Mouse (Mus musculus): ENCODE measurements at regions not wholly inside any gene's neighbourhood (a gene's known extent, or its start where the extent isn't known, plus 50 kb on each side); places are given as distances from the start of the nearest gene placed in this dataset.
"Not testable (repeated sequence)": the region's sequence is repeated elsewhere in the genome, so short reads cannot be mapped to it uniquely, and the experiment has no call there.

GRCm38 (mm10) chr15:41983261-41983660 lies 1849.1 kb downstream of the 9330182O14Rik start:
- ATAC-seq (no peak), DNase-seq (ENCODE audit: low spot score) (no peak)
- Histone ChIP-seq H3K4me2 (replicated peaks; ENCODE audit: low read depth, low read length) (no peak overlapping the region), H3K4me3 (ENCODE audit: low read depth, low read length) (no peak overlapping the region), H3K4me1 (ENCODE audit: insufficient read depth, low read depth, low read length) (no peaks in the 10 kb centered on the region), H3K36me3 (ENCODE audit: insufficient read depth, low read length) (no peaks in the 10 kb centered on the region), H3K27me3 (replicated peaks; ENCODE audit: insufficient read depth, low read length) (no peaks in the 10 kb centered on the region), H3K27ac (ENCODE audit: low read length) (no peak overlapping the region), H3K9me3 (ENCODE audit: low read length) (no peaks in the 10 kb centered on the region), H3K9ac (replicated peaks; ENCODE audit: low read depth) (no peak overlapping the region)
- 70% methylated on average over 6 of the region's 6 CpGs for WGBS
- TF ChIP-seq EP300 (IDR thresholded peaks at IDR 0.05) (no peak), CTCF (IDR thresholded peaks at IDR 0.05) (no peak)

GRCm38 (mm10) chr15:41984267-41984666 lies 1850.1 kb downstream of the 9330182O14Rik start:
- no peak for TF ChIP-seq EP300 (IDR thresholded peaks at IDR 0.05)
- no peak for TF ChIP-seq CTCF (IDR thresholded peaks at IDR 0.05)
- WGBS = 85% methylated on average over 4 of the region's 4 CpGs
- no peaks in the 10 kb centered on the region for H3K36me3 ChIP-seq (ENCODE audit: insufficient read depth, low read length)
- H3K9me3 ChIP-seq (ENCODE audit: low read length) = no peaks in the 10 kb centered on the region
- H3K27me3 ChIP-seq (replicated peaks; ENCODE audit: insufficient read depth, low read length) = no peaks in the 10 kb centered on the region
- no peaks in the 10 kb centered on the region for H3K4me1 ChIP-seq (ENCODE audit: insufficient read depth, low read depth, low read length)
- no peak for ATAC-seq
- H3K27ac ChIP-seq (ENCODE audit: low read length) = no peak overlapping the region
- no peak overlapping the region for H3K4me3 ChIP-seq (ENCODE audit: low read depth, low read length)
- no peak overlapping the region for H3K9ac ChIP-seq (replicated peaks; ENCODE audit: low read depth)
- no peak overlapping the region for H3K4me2 ChIP-seq (replicated peaks; ENCODE audit: low read depth, low read length)
- DNase-seq (ENCODE audit: low spot score) = no peak

DNA sequence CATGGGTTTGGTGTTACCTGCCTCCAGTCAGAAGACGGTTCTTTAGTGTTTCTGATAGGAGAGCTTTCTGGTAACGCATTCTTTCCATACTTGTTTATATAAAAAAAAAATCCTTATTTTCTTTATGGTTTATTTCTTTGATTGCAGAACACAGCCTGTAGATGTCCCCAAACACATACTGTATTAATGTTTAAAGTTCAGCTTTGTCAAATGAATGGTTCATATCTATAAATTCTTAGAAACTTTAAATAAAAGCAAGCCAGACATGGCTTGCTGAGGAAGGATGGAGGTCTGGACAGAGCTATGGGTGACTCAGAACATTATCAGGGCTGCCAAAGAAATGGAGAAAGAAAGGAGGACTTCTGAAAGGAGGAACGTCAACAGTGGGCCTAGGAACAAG lies 1852.1 kb downstream of the 9330182O14Rik start:
- DNase-seq (ENCODE audit: low spot score) = peak; percentile 36
- no peak for ATAC-seq
- WGBS = 60% methylated on average over 3 of the region's 3 CpGs

DNA sequence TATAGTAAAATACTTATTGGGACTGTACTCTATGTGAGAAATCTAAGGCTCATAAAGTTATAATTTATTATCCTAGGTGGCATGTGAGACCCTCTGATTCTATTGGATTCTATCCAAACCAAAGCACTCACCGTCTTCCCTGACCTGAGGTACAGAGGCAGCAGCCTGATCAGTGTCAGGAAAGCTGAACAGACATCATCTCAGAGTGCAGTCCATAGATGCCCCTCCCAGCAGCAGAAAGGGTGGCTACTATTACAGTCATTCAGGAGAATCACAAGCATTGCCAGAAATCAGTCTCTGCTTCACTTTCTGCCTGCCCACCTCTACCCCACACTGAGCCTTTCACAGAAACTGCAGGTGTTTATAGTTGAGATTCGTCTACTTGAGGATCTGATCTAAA lies 1854.9 kb downstream of the 9330182O14Rik start:
- H3K36me3 ChIP-seq (ENCODE audit: insufficient read depth, low read length) = no peaks in the 10 kb centered on the region
- DNase-seq (ENCODE audit: low spot score) = no peak
- H3K4me3 ChIP-seq (ENCODE audit: low read depth, low read length) = no peak overlapping the region
- no peaks in the 10 kb centered on the region for H3K27me3 ChIP-seq (replicated peaks; ENCODE audit: insufficient read depth, low read length)
- WGBS = 63% methylated on average over 2 of the region's 2 CpGs
- no peak overlapping the region for H3K27ac ChIP-seq (ENCODE audit: low read length)
- TF ChIP-seq EP300 (IDR thresholded peaks at IDR 0.05) (no peak), CTCF (IDR thresholded peaks at IDR 0.05) (no peak)
- no peak overlapping the region for H3K9ac ChIP-seq (replicated peaks; ENCODE audit: low read depth)
- ATAC-seq = no peak
- no peaks in the 10 kb centered on the region for H3K4me1 ChIP-seq (ENCODE audit: insufficient read depth, low read depth, low read length)
- H3K9me3 ChIP-seq (ENCODE audit: low read length) = no peaks in the 10 kb centered on the region
- H3K4me2 ChIP-seq (replicated peaks; ENCODE audit: low read depth, low read length) = no peak overlapping the region

More for the DNA sequence above, 1852.1 kb downstream of the 9330182O14Rik start:
- no peaks in the 10 kb centered on the region for H3K36me3 ChIP-seq (ENCODE audit: insufficient read depth, low read length)
- TF ChIP-seq CTCF (IDR thresholded peaks at IDR 0.05) (no peak), EP300 (IDR thresholded peaks at IDR 0.05) (no peak)
- no peaks in the 10 kb centered on the region for H3K9me3 ChIP-seq (ENCODE audit: low read length)
- no peak overlapping the region for H3K27ac ChIP-seq (ENCODE audit: low read length)
- H3K4me1 ChIP-seq (ENCODE audit: insufficient read depth, low read depth, low read length) = no peaks in the 10 kb centered on the region
- no peak overlapping the region for H3K4me3 ChIP-seq (ENCODE audit: low read depth, low read length)
- no peaks in the 10 kb centered on the region for H3K27me3 ChIP-seq (replicated peaks; ENCODE audit: insufficient read depth, low read length)
- H3K4me2 ChIP-seq (replicated peaks; ENCODE audit: low read depth, low read length) = no peak overlapping the region
- H3K9ac ChIP-seq (replicated peaks; ENCODE audit: low read depth) = no peak overlapping the region

DNA sequence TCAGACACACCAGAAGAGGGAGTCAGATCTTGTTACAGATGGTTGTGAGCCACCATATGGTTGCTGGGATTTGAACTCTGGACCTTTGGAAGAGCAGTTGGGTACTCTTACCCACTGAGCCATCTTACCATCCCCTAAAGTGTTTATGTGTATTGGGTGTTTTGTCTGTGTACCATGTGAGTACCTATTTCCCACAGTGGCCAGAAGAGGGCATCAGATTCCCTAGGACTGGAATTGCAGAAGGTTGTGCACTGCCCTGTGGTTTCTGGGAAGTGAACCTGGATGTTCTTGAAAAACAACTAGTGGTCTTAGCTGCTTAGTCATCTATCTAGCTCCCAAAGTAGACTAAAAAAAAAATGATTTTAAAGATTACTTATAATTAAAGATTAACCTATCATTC lies 1857.7 kb downstream of the 9330182O14Rik start:
- Histone ChIP-seq H3K9me3 (ENCODE audit: low read length) (no peaks in the 10 kb centered on the region), H3K27ac (ENCODE audit: low read length) (no peak overlapping the region), H3K4me2 (replicated peaks; ENCODE audit: low read depth, low read length) (no peak overlapping the region), H3K27me3 (replicated peaks; ENCODE audit: insufficient read depth, low read length) (no peaks in the 10 kb centered on the region), H3K4me3 (ENCODE audit: low read depth, low read length) (no peak overlapping the region), H3K36me3 (ENCODE audit: insufficient read depth, low read length) (no peaks in the 10 kb centered on the region), H3K9ac (replicated peaks; ENCODE audit: low read depth) (no peak overlapping the region), H3K4me1 (ENCODE audit: insufficient read depth, low read depth, low read length) (no peaks in the 10 kb centered on the region)
- no peak for TF ChIP-seq EP300 (IDR thresholded peaks at IDR 0.05)
- TF ChIP-seq CTCF (IDR thresholded peaks at IDR 0.05) = peak; percentile 8; the same call in 1 of the 2 replicates
- DNase-seq (ENCODE audit: low spot score) (no peak), ATAC-seq (no peak)

DNA sequence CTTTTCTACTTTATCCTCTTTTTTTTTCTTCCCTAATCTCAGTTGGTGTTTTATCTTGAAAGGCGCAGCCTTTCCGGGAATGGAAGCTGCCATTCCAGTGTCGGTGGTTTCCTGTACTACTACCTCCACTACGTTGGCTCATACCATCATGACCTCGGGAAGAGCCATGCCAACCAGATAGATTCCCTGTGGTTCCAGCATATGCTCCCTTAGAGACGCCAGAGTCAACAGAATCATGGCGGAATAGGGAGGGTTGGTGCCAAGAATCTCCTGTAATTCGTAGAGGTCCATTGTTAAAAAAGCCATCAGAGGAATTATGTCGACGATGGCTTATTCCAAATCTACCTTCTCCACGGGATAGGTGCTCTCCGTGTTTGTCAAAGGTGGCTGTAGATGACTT lies 1898.1 kb downstream of the 9330182O14Rik start:
- 94% methylated on average over 12 of the region's 12 CpGs for WGBS

More for the DNA sequence above, 1898.1 kb downstream of the 9330182O14Rik start:
- H3K4me1 ChIP-seq (ENCODE audit: insufficient read depth, low read depth, low read length); DNase-seq (ENCODE audit: low spot score); ATAC-seq; H3K27me3 ChIP-seq (replicated peaks; ENCODE audit: insufficient read depth, low read length); H3K9ac ChIP-seq (replicated peaks; ENCODE audit: low read depth); H3K36me3 ChIP-seq (ENCODE audit: insufficient read depth, low read length); H3K9me3 ChIP-seq (ENCODE audit: low read length); H3K27ac ChIP-seq (ENCODE audit: low read length); H3K4me2 ChIP-seq (replicated peaks; ENCODE audit: low read depth, low read length); H3K4me3 ChIP-seq (ENCODE audit: low read depth, low read length): not testable (repeated sequence)
